Mouse (Mus musculus) heart, embryonic 13.5 days (tissue): Measurements from ENCODE around the gene Usp36. TPM values are rescaled to one million over a fixed set of nuclear protein-coding genes. Genes with fewer than 3 reads are reported as not detected.
A peak's percentile ranks its signal among the peaks of the same experiment; 100 is the strongest.

Experiments used
- ATAC-seq: fragments of 200-750 bp; cut with Nextera tagmentation; 2 replicates; pipeline ENCODE4 v1.8.0; 2017; ENCODE audit warnings: moderate TSS enrichment; ENCODE audit not compliant: insufficient number of reproducible peaks, low FRiP score, low TSS enrichment; ENCODE audit errors: extremely low read depth
- H3K27ac ChIP-seq: fragments of 300-500 bp; sonication (generic); replicated peaks from 2 replicates; pipeline ENCODE4 v1.5.1; 2015; ENCODE audit warnings: moderate library complexity, mild to moderate bottlenecking, inconsistent platforms
- H3K27me3 ChIP-seq: fragments of 300-500 bp; sonication (generic); replicated peaks from 2 replicates; pipeline ENCODE4 v1.6.1; 2015; ENCODE audit warnings: mild to moderate bottlenecking, inconsistent platforms
- H3K36me3 ChIP-seq: fragments of 300-500 bp; sonication (generic); 2 replicates; pipeline ENCODE4 v1.6.1; 2015; ENCODE audit warnings: mild to moderate bottlenecking, inconsistent platforms
- H3K4me1 ChIP-seq: fragments of 300-500 bp; sonication (generic); 2 replicates; pipeline ENCODE4 v1.6.1; 2015; ENCODE audit warnings: inconsistent platforms
- H3K4me2 ChIP-seq: fragments of 300-500 bp; sonication (generic); 2 replicates; pipeline ENCODE4 v1.6.1; 2015; ENCODE audit warnings: inconsistent platforms, mild to moderate bottlenecking, moderate library complexity
- H3K4me3 ChIP-seq: fragments of 300-500 bp; sonication (generic); 2 replicates; pipeline ENCODE4 v1.5.1; 2015; ENCODE audit warnings: moderate library complexity, mild to moderate bottlenecking, inconsistent platforms
- H3K9ac ChIP-seq: fragments of 300-500 bp; sonication (generic); 2 replicates; pipeline ENCODE4 v1.6.1; 2015; ENCODE audit warnings: inconsistent platforms, mild to moderate bottlenecking, moderate library complexity
- H3K9me3 ChIP-seq: fragments of 300-500 bp; sonication (generic); 2 replicates; pipeline ENCODE4 v1.6.1; 2016; ENCODE audit warnings: inconsistent platforms
- WGBS: fragments of 180-500 bp; shearing (Covaris S2); methylation state at CpG from one replicate; pipeline ENCODE4 v1.1.7; 2015; ENCODE audit warnings: mixed read lengths; 5-methylcytosine and 5-hydroxymethylcytosine counted together
- polyA plus RNA-seq: library from polyadenylated mRNA; unstranded; fragments of >200 nt; fragmentation: Nextera tagmentation; extraction: Ambion mirVana; gene quantifications from 2 replicates; pipeline ENCODE4 v1.2.1, GENCODE M21; 2015

The Usp36 gene
- polyA plus RNA-seq, 1 experiment from 2014 or later, result 12.8 TPM

GRCm38 (mm10) chr11:118297967-118298366 lies 7.9 kb upstream of the Usp36 start:
- 75% methylated on average over 3 of the region's 3 CpGs for WGBS
- ATAC-seq, result no peak
- H3K4me1 ChIP-seq, result no peaks in the 10 kb centered on the region
- H3K27ac ChIP-seq, result no peak overlapping the region
- H3K36me3 ChIP-seq, result peaks cover 25% of the 10 kb centered on the region
- no peak overlapping the region for H3K4me3 ChIP-seq
- no peak overlapping the region for H3K9ac ChIP-seq
- H3K27me3 ChIP-seq, result no peaks in the 10 kb centered on the region
- H3K4me2 ChIP-seq, result no peak overlapping the region
- no peaks in the 10 kb centered on the region for H3K9me3 ChIP-seq

GRCm38 (mm10) chr11:118295026-118295425 lies 5.0 kb upstream of the Usp36 start:
- Histone ChIP-seq H3K27me3 (no peaks in the 10 kb centered on the region), H3K27ac (no peak overlapping the region), H3K9ac (no peak overlapping the region), H3K36me3 (no peaks in the 10 kb centered on the region), H3K9me3 (no peaks in the 10 kb centered on the region), H3K4me1 (peaks cover 6% of the 10 kb centered on the region), H3K4me3 (no peak overlapping the region), H3K4me2 (no peak overlapping the region)
- ATAC-seq, result no peak
- 77% methylated on average over 2 of the region's 2 CpGs for WGBS

- Histone ChIP-seq H3K27ac (no peak overlapping the region), H3K4me3 (no peak overlapping the region), H3K9ac (no peak overlapping the region), H3K4me2 (no peak overlapping the region), H3K27me3 (no peaks in the 10 kb centered on the region), H3K9me3 (no peaks in the 10 kb centered on the region), H3K36me3 (peaks cover 1% of the 10 kb centered on the region; the same call in 1 of the 2 replicates), H3K4me1 (peaks cover 21% of the 10 kb centered on the region)
- no peak for ATAC-seq
- 61% methylated on average over 6 of the region's 6 CpGs for WGBS
These were observed 2.6 kb upstream of the Usp36 start for GRCm38 (mm10) chr11:118292671-118293070.

- ATAC-seq, result no peak
- Histone ChIP-seq H3K27ac (peak overlapping the region; percentile 82), H3K4me3 (peak overlapping the region; percentile 91), H3K4me1 (peaks cover 21% of the 10 kb centered on the region), H3K36me3 (peaks cover 32% of the 10 kb centered on the region), H3K9ac (peak overlapping the region; percentile 94), H3K27me3 (no peaks in the 10 kb centered on the region), H3K4me2 (peak overlapping the region; percentile 94), H3K9me3 (no peaks in the 10 kb centered on the region)
- under 1% methylated on average over 22 of the region's 22 CpGs for WGBS
These were observed 482 bp downstream of the Usp36 start for GRCm38 (mm10) chr11:118289562-118289961.

GRCm38 (mm10) chr11:118289037-118289511 lies 970 bp downstream of the Usp36 start:
- Histone ChIP-seq H3K4me3 (peak overlapping the region; percentile 91), H3K36me3 (peaks cover 37% of the 10 kb centered on the region), H3K27ac (peak overlapping the region; percentile 82), H3K4me2 (peak overlapping the region; percentile 94), H3K9me3 (no peaks in the 10 kb centered on the region), H3K27me3 (no peaks in the 10 kb centered on the region), H3K4me1 (peaks cover 21% of the 10 kb centered on the region), H3K9ac (peak overlapping the region; percentile 94)
- ATAC-seq, result no peak
- WGBS, result 2% methylated on average over 16 of the region's 16 CpGs

- no peak for ATAC-seq
- no peaks in the 10 kb centered on the region for H3K9me3 ChIP-seq
- H3K27ac ChIP-seq, result no peak overlapping the region
- 0 out of 2 replicates have a peak overlapping the region, but pooled peaks have one; percentile 24 for H3K9ac ChIP-seq
- peaks cover 52% of the 10 kb centered on the region for H3K36me3 ChIP-seq
- no peak overlapping the region for H3K4me3 ChIP-seq
- no peak overlapping the region for H3K4me2 ChIP-seq
- 91% methylated on average over 9 of the region's 9 CpGs for WGBS
- peaks cover 21% of the 10 kb centered on the region for H3K4me1 ChIP-seq
- H3K27me3 ChIP-seq, result no peaks in the 10 kb centered on the region
These were observed 2.5 kb downstream of the Usp36 start for GRCm38 (mm10) chr11:118287573-118287972.

GRCm38 (mm10) chr11:118286434-118286833 lies 3.6 kb downstream of the Usp36 start:
- Histone ChIP-seq H3K36me3 (peaks cover 64% of the 10 kb centered on the region), H3K27me3 (no peaks in the 10 kb centered on the region), H3K4me2 (no peak overlapping the region), H3K9ac (no peak overlapping the region), H3K9me3 (no peaks in the 10 kb centered on the region), H3K4me1 (peaks cover 21% of the 10 kb centered on the region), H3K4me3 (no peak overlapping the region), H3K27ac (no peak overlapping the region; the same call in 1 of the 2 replicates)
- ATAC-seq, result no peak
- 86% methylated on average over 9 of the region's 9 CpGs for WGBS

- no peak overlapping the region for H3K9ac ChIP-seq
- no peak overlapping the region for H3K4me3 ChIP-seq
- H3K4me1 ChIP-seq, result peaks cover 20% of the 10 kb centered on the region
- WGBS, result 81% methylated on average over 13 of the region's 13 CpGs
- H3K4me2 ChIP-seq, result no peak overlapping the region
- no peak for ATAC-seq
- H3K27ac ChIP-seq, result 0 out of 2 replicates have a peak overlapping the region, but pooled peaks have one; percentile 8
- no peaks in the 10 kb centered on the region for H3K27me3 ChIP-seq
- H3K36me3 ChIP-seq, result peaks cover 69% of the 10 kb centered on the region
- H3K9me3 ChIP-seq, result no peaks in the 10 kb centered on the region
These were observed 4.3 kb downstream of the Usp36 start for GRCm38 (mm10) chr11:118285791-118286190.

- H3K4me3 ChIP-seq, result no peak overlapping the region
- no peaks in the 10 kb centered on the region for H3K9me3 ChIP-seq
- no peaks in the 10 kb centered on the region for H3K27me3 ChIP-seq
- WGBS, result 93% methylated on average over 3 of the region's 3 CpGs
- H3K9ac ChIP-seq, result 0 out of 2 replicates have a peak overlapping the region, but pooled peaks have one; percentile 10
- H3K27ac ChIP-seq, result no peak overlapping the region
- peaks cover 99% of the 10 kb centered on the region for H3K36me3 ChIP-seq
- no peaks in the 10 kb centered on the region for H3K4me1 ChIP-seq
- no peak for ATAC-seq
- no peak overlapping the region for H3K4me2 ChIP-seq
These were observed 9.8 kb downstream of the Usp36 start for GRCm38 (mm10) chr11:118280218-118280617.

GRCm38 (mm10) chr11:118276328-118276727 lies 13.7 kb downstream of the Usp36 start:
- no peaks in the 10 kb centered on the region for H3K9me3 ChIP-seq
- no peak overlapping the region for H3K9ac ChIP-seq
- H3K4me2 ChIP-seq, result no peak overlapping the region
- H3K36me3 ChIP-seq, result peaks cover 99% of the 10 kb centered on the region
- no peak overlapping the region for H3K27ac ChIP-seq
- 82% methylated on average over 7 of the region's 7 CpGs for WGBS
- no peaks in the 10 kb centered on the region for H3K4me1 ChIP-seq
- no peak overlapping the region for H3K4me3 ChIP-seq
- no peak for ATAC-seq
- H3K27me3 ChIP-seq, result no peaks in the 10 kb centered on the region

GRCm38 (mm10) chr11:118275092-118275491 lies 15.0 kb downstream of the Usp36 start:
- Histone ChIP-seq H3K9ac (no peak overlapping the region), H3K9me3 (no peaks in the 10 kb centered on the region), H3K4me3 (no peak overlapping the region), H3K4me1 (no peaks in the 10 kb centered on the region), H3K27ac (no peak overlapping the region), H3K4me2 (no peak overlapping the region), H3K27me3 (no peaks in the 10 kb centered on the region), H3K36me3 (peaks cover 98% of the 10 kb centered on the region)
- 87% methylated on average over 9 of the region's 9 CpGs for WGBS
- ATAC-seq, result no peak

GRCm38 (mm10) chr11:118269827-118270226 lies 20.2 kb downstream of the Usp36 start:
- Histone ChIP-seq H3K9me3 (no peaks in the 10 kb centered on the region), H3K27me3 (no peaks in the 10 kb centered on the region), H3K36me3 (peaks cover 98% of the 10 kb centered on the region), H3K27ac (no peak overlapping the region), H3K4me3 (no peak overlapping the region), H3K4me1 (no peaks in the 10 kb centered on the region), H3K9ac (no peak overlapping the region), H3K4me2 (no peak overlapping the region)
- ATAC-seq, result no peak
- WGBS, result 92% methylated on average over 3 of the region's 3 CpGs
